Mouse (Mus musculus): ENCODE measurements around the gene Zfp976. TPM values are rescaled to one million over a fixed set of nuclear protein-coding genes. Genes with fewer than 3 reads are reported as not detected.

The Zfp976 gene
- 0.93 TPM for polyA plus RNA-seq (2017; shearing (Covaris generic))

DNA sequence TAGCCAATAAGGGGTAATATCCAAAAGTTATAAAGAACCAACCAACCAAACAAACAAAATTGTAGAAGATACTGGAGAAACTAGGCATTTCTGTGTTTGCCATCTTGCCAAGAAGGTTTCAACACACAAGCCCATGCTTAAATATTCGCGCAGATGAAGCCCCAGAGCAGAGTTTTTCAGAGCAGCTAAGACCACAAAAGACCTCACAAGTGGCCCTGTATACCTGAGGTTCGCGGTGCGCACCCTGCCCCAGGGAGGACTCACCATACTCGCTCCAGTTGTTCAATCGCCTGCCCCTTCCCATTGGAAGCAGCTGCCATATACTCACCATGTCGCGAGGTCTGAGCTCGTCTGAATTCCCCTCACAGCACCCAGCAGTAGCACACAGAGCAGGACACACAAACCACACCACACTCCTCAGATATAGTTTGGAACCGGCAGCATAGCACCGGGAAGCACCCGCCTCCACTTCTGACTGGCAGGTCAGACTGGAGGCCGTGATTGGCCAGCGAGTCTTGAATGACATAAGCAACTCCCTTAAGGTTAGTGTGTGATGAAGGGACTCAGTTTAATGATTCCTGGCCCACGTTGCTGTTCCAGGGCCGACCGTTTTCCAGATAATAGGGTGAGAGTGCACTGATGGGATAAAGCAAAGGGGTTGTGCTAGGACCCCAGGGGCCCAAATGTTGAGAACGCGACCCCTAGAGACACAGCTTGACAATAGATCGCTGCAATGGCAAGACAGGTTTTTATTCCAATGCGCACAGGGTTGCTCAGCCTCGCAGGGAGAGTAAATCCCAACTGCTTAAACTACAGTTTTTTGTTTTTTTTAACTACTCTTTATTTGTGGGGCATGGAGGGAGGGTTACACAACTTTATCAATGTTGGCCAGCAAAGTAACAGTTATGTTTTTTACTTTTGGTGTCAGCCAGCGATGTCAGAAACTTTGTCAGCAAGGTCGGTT lies at the start of gene Zfp976:
Zfp976 (minus strand) TSS at position 437 of the 964 bp plus-strand sequence.

DNA sequence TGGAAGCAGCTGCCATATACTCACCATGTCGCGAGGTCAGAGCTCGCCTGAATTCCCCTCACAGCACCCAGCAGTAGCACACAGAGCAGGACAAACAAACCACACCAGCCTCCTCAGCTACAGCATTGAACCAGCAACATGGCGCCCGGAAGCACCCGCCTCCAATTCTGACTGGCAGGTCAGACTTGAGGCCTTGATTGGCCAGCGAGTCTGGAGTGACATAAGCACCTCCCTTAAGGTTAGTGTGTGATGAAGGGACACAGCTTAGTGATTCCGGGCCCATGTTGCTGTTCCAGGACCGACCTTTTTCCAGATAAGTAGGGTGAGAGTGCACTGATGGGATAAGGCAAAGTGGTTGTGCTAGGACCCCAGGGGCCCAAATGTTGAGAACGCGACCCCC lies 50.0 kb downstream of the Zfp976 start, which contains the start of gene Zfp977:
Zfp977 (minus strand) TSS at position 135 of the 400 bp plus-strand sequence.

DNA sequence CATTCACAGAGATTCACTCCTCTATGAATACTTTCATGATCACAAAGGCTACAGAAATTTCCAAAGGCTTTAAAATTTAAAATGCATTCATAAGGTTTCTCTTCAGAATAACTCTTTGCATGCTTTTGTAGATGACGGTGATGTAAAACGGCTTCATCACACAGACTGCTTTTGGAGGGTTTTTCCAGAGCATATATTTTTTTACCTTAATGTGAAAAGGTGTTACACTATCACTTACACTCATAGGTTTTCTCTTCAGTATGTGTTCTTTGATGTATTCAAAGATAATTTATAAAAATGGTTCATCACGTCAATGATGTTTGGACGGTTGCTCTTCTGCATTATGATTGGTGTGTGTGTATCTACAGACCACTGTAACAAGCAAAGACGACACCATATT lies 63.9 kb downstream of the Zfp976 start, which contains the start of gene Gm21028:
Gm21028 (minus strand) TSS at position 101 of the 400 bp plus-strand sequence.

Other genes starting within 250 kb of the Zfp976 start
- gene 4933421I07Rik, start 194.5 kb downstream of the Zfp976 start, polyA plus RNA-seq (2017; shearing (Covaris generic)): 0.33 TPM
- gene Zfp141, start 136.8 kb downstream of the Zfp976 start, polyA plus RNA-seq (2017; shearing (Covaris generic)): 13.4 TPM
- not detected for gene Gm21028, start 64.0 kb downstream of the Zfp976 start, polyA plus RNA-seq (2017; shearing (Covaris generic))
- not detected for gene Zfp977, start 50.0 kb downstream of the Zfp976 start, polyA plus RNA-seq (2017; shearing (Covaris generic))
- 0.90 TPM for gene Zfp975, start 50.2 kb upstream of the Zfp976 start, polyA plus RNA-seq (2017; shearing (Covaris generic))
- not detected for gene Gm17067, start 84.4 kb upstream of the Zfp976 start, polyA plus RNA-seq (2017; shearing (Covaris generic))
- not detected for gene Vmn2r62, start 150.9 kb upstream of the Zfp976 start, polyA plus RNA-seq (2017; shearing (Covaris generic))
- 0.18 TPM for gene Gm2381, start 224.6 kb upstream of the Zfp976 start, polyA plus RNA-seq (2017; shearing (Covaris generic))